Mouse (Mus musculus): ENCODE measurements around the gene Kcnq2. TPM values are rescaled to one million over a fixed set of nuclear protein-coding genes. Genes with fewer than 3 reads are reported as not detected.
A peak's percentile ranks its signal among the peaks of the same experiment; 100 is the strongest.

Kcnq2 gene
- total RNA-seq, 2 experiments from 2014 or later, result 324 to 327 TPM

GRCm38 (mm10) chr2:181048252-181048945, 86.7 kb downstream of the Kcnq2 start:
- DNase-seq (ENCODE audit: low spot score in 2 of 2), result no peak

- DNase-seq (ENCODE audit: low spot score in 2 of 2), result no peak
Observed at GRCm38 (mm10) chr2:181044001-181044400, 91.1 kb downstream of the Kcnq2 start.

- no peak for DNase-seq (ENCODE audit: low spot score in 2 of 2)
Observed at GRCm38 (mm10) chr2:181043437-181043836, 91.7 kb downstream of the Kcnq2 start, which contains the start of gene Chrna4. Gene Chrna4 (minus strand): TSS chr2:181043546.

GRCm38 (mm10) chr2:181042376-181042775, 92.7 kb downstream of the Kcnq2 start:
- no peak for DNase-seq (ENCODE audit: low spot score in 2 of 2)

GRCm38 (mm10) chr2:181041941-181042340, 93.2 kb downstream of the Kcnq2 start:
- DNase-seq (ENCODE audit: low spot score in 2 of 2), result no peak

GRCm38 (mm10) chr2:181039356-181039680, 95.8 kb downstream of the Kcnq2 start:
- no peak for DNase-seq (ENCODE audit: low spot score in 2 of 2)

- DNase-seq (ENCODE audit: low spot score in 2 of 2), result no peak
Observed at GRCm38 (mm10) chr2:181038644-181039355, 96.3 kb downstream of the Kcnq2 start.

GRCm38 (mm10) chr2:181036561-181036960, 98.5 kb downstream of the Kcnq2 start:
- DNase-seq (ENCODE audit: low spot score in 2 of 2), result no peak

- DNase-seq (ENCODE audit: low spot score in 2 of 2), result no peak
Observed at GRCm38 (mm10) chr2:181035186-181035585, 99.9 kb downstream of the Kcnq2 start.

- DNase-seq (ENCODE audit: low spot score in 2 of 2), result no peak
Observed at GRCm38 (mm10) chr2:181033310-181033709, 101.8 kb downstream of the Kcnq2 start.

- no peak for DNase-seq (ENCODE audit: low spot score in 2 of 2)
Observed at GRCm38 (mm10) chr2:181032407-181032806, 102.7 kb downstream of the Kcnq2 start.

GRCm38 (mm10) chr2:181031406-181031934, 103.6 kb downstream of the Kcnq2 start:
- DNase-seq (ENCODE audit: low spot score in 2 of 2), result peak; percentile 28 to 54

Other genes starting within 250 kb of the Kcnq2 start
- gene Ythdf1, start 214.4 kb downstream of the Kcnq2 start, total RNA-seq (2021), result 10 to 100 TPM; 50.9 to 55.6 TPM
- gene Birc7, start 206.3 kb downstream of the Kcnq2 start, total RNA-seq (2021), result under 1 TPM; 0.27 to 0.28 TPM
- 10 to 100 TPM; 52.7 to 54.2 TPM for gene Nkain4, start 180.6 kb downstream of the Kcnq2 start, total RNA-seq (2021)
- 100 to 1,000 TPM; 127 to 135 TPM for gene Arfgap1, start 168.1 kb downstream of the Kcnq2 start, total RNA-seq (2021)
- gene Col20a1, start 148.8 kb downstream of the Kcnq2 start, total RNA-seq (2021), result 1 to 10 TPM; 1.9 to 2.1 TPM
- 10 to 100 TPM; 15.7 to 19.6 TPM for gene Chrna4, start 91.8 kb downstream of the Kcnq2 start, total RNA-seq (2021)
- gene Eef1a2, start 21.7 kb upstream of the Kcnq2 start, total RNA-seq (2021), result 1,000 to 10,000 TPM; 1,191 to 1,260 TPM
- 10 to 100 TPM; 84.9 to 85.1 TPM for gene Ppdpf, start 51.9 kb upstream of the Kcnq2 start, total RNA-seq (2021)
- gene Ptk6, start 67.5 kb upstream of the Kcnq2 start, total RNA-seq (2021), result not detected
- under 1 TPM; 0.15 to 0.40 TPM for gene Srms, start 77.9 kb upstream of the Kcnq2 start, total RNA-seq (2021)
- under 1 TPM in 1 of 2 experiments, not detected in 1; 0.22 TPM for gene Fndc11, start 84.7 kb upstream of the Kcnq2 start, total RNA-seq (2021)
- 1 to 10 TPM; 1.9 to 2.5 TPM for gene Helz2, start 106.7 kb upstream of the Kcnq2 start, total RNA-seq (2021)
- gene Gmeb2, start 152.7 kb upstream of the Kcnq2 start, total RNA-seq (2021), result 10 to 100 TPM; 17.9 to 18.1 TPM
- gene Stmn3, start 179.2 kb upstream of the Kcnq2 start, total RNA-seq (2021), result 100 to 1,000 TPM; 560 to 580 TPM
- 10 to 100 TPM; 25.3 to 28.8 TPM for gene Rtel1, start 184.4 kb upstream of the Kcnq2 start, total RNA-seq (2021)
- gene Zgpat, start 229.6 kb upstream of the Kcnq2 start, total RNA-seq (2021), result 10 to 100 TPM; 70.2 to 71.1 TPM
- gene Arfrp1, start 230.1 kb upstream of the Kcnq2 start, total RNA-seq (2021), result 10 to 100 TPM; 41.1 to 46.0 TPM
- gene Lime1, start 244.8 kb upstream of the Kcnq2 start, total RNA-seq (2021), result 10 to 100 TPM; 37.1 to 43.2 TPM

Measured in layer of hippocampus, adult 18-20 months (tissue).